Mouse (Mus musculus): ENCODE data around the gene Parp8. TPM values are rescaled to one million over a fixed set of nuclear protein-coding genes. Genes with fewer than 3 reads are reported as not detected.
"Not testable (repeated sequence)": the region's sequence is repeated elsewhere in the genome, so short reads cannot be mapped to it uniquely, and the experiment has no call there.

Parp8 gene
- polyA plus RNA-seq, 1 experiment from 2014 or later: 50.6 TPM

DNA sequence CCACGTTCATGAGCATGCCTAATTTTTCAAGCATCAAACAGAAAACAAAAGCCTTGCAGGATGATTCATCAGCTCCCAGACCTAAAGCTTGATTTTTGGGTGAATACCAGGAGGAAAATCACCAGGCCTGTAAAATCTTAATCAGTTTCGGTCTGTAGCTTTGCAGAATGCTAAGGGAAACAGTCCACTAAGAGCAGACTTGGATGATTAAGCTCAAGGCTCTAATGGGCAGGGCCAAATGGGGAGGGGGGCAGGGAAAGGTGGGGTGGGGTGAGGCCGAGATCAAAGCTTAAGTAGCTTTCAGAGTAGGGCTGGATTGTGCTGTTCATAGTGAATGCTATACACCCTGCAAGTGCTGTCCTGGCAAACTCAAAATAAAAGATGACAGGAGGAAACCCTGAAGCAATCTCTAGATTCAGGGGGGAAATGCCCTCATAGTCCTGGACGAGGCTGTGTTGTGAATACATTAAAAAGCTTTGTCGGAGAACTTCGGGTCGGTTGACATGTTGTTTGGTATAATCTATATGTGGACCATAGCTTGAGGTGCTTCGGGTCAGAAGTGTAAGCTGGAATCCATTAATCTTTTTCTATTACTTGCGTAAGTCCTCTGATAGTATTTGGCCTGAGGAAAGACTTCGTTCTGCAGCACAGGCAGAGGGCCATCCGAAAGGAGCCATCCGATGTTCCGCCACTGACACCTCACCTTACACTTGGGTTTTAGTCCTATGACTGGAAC, 83.9 kb downstream of the Parp8 start:
- no peaks in the 10 kb centered on the region for H3K27me3 ChIP-seq (ENCODE audit: control insufficient read depth, insufficient read depth, low read length)
- 67% methylated on average over 13 of the region's 13 CpGs for WGBS
- H3K4me1 ChIP-seq (ENCODE audit: control insufficient read depth, insufficient read depth, low read length): no peaks in the 10 kb centered on the region
- no peaks in the 10 kb centered on the region for H3K36me3 ChIP-seq (ENCODE audit: control insufficient read depth, insufficient read depth, low read length)
- no peaks in the 10 kb centered on the region for H3K9me3 ChIP-seq (ENCODE audit: control insufficient read depth, low read length)
- no peak overlapping the region for H3K4me2 ChIP-seq (ENCODE audit: low read depth, low read length)
- no peak overlapping the region for H3K9ac ChIP-seq (replicated peaks; ENCODE audit: low read depth, low read length)
- H3K27ac ChIP-seq (ENCODE audit: low read depth, low read length): no peak overlapping the region
- ATAC-seq (ENCODE audit: low read depth): no peak
- no peak overlapping the region for H3K4me3 ChIP-seq (ENCODE audit: low read depth, low read length)

DNA sequence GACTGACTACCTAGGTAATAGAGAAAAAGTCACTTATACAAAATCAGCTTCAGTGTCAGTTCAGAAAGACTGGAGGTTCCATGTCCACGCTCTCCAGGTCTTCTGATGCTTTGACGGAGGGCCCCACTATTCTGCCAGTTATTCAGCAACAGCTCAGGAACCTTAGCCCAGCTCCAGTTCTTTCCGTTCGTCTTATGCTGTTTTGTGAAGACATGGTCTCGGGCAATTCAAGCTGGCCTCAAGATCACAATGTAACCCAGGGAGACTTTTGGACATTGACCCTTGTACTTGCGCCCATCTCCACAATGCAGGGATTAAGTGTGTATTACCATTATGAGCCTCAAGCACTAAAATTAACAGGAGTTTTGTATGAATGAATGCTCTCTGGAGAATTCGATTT, 84.6 kb downstream of the Parp8 start:
- Histone ChIP-seq H3K36me3 (ENCODE audit: control insufficient read depth, insufficient read depth, low read length) (no peaks in the 10 kb centered on the region), H3K9me3 (ENCODE audit: control insufficient read depth, low read length) (no peaks in the 10 kb centered on the region), H3K4me2 (ENCODE audit: low read depth, low read length) (no peak overlapping the region), H3K4me1 (ENCODE audit: control insufficient read depth, insufficient read depth, low read length) (no peaks in the 10 kb centered on the region), H3K4me3 (ENCODE audit: low read depth, low read length) (no peak overlapping the region), H3K27me3 (ENCODE audit: control insufficient read depth, insufficient read depth, low read length) (no peaks in the 10 kb centered on the region), H3K27ac (ENCODE audit: low read depth, low read length) (no peak overlapping the region), H3K9ac (replicated peaks; ENCODE audit: low read depth, low read length) (no peak overlapping the region)
- WGBS: 66% methylated on average over 7 of the region's 7 CpGs
- ATAC-seq (ENCODE audit: low read depth): no peak

DNA sequence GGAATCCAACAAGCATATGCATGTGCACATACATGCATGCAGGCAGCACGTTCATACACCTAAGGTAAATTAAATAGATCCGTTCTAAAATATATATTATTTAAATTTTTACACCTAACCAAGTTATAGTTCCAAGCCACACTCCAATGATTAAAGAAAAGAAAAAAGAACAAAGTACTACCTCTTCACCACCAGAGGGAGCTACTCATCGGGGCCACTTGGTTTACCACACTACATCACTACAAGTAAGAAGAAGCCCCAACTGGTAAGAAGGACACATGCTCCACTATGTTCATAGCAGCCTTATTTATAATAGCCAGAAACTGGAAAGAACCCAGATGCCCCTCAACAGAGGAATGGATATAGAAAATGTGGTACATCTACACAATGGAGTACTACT, 88.3 kb downstream of the Parp8 start:
- H3K9me3 ChIP-seq (ENCODE audit: control insufficient read depth, low read length); H3K27ac ChIP-seq (ENCODE audit: low read depth, low read length); H3K4me1 ChIP-seq (ENCODE audit: control insufficient read depth, insufficient read depth, low read length); H3K4me2 ChIP-seq (ENCODE audit: low read depth, low read length); H3K27me3 ChIP-seq (ENCODE audit: control insufficient read depth, insufficient read depth, low read length); ATAC-seq (ENCODE audit: low read depth); H3K9ac ChIP-seq (replicated peaks; ENCODE audit: low read depth, low read length); H3K36me3 ChIP-seq (ENCODE audit: control insufficient read depth, insufficient read depth, low read length); H3K4me3 ChIP-seq (ENCODE audit: low read depth, low read length): not testable (repeated sequence)
- 95% methylated on average over 3 of the region's 3 CpGs for WGBS

DNA sequence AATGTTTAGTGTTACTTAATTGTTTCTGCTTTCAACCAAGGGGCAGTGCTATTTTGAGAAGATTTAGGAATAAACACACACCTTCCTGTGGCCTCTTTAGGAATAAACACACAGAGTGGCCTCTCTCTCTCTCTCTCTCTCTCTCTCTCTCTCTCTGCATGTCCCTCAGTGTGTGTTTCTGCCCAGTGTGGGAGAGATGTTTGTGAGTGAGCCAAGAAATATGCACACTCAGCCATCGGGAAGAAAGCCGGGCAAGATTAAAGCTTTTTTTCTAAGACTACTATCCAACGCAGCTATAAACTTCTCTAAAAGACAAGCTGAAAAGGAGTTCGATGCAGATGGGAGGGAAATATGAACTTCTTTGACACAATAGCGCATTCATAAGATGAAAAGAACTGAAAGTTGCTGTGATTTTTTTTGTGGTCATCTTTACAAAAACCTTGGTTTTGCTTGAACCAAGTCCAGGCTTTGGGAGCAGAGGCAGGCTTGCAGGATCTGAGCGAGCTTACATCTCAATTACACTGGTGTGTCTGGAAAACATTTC, 107.9 kb downstream of the Parp8 start:
- H3K4me1 ChIP-seq (ENCODE audit: control insufficient read depth, insufficient read depth, low read length): no peaks in the 10 kb centered on the region
- no peaks in the 10 kb centered on the region for H3K36me3 ChIP-seq (ENCODE audit: control insufficient read depth, insufficient read depth, low read length)
- H3K4me2 ChIP-seq (ENCODE audit: low read depth, low read length): no peak overlapping the region
- 76% methylated on average over 6 of the region's 6 CpGs for WGBS
- no peak overlapping the region for H3K27ac ChIP-seq (ENCODE audit: low read depth, low read length)
- no peaks in the 10 kb centered on the region for H3K9me3 ChIP-seq (ENCODE audit: control insufficient read depth, low read length)
- H3K4me3 ChIP-seq (ENCODE audit: low read depth, low read length): no peak overlapping the region
- H3K9ac ChIP-seq (replicated peaks; ENCODE audit: low read depth, low read length): no peak overlapping the region
- H3K27me3 ChIP-seq (ENCODE audit: control insufficient read depth, insufficient read depth, low read length): no peaks in the 10 kb centered on the region
- ATAC-seq (ENCODE audit: low read depth): no peak

DNA sequence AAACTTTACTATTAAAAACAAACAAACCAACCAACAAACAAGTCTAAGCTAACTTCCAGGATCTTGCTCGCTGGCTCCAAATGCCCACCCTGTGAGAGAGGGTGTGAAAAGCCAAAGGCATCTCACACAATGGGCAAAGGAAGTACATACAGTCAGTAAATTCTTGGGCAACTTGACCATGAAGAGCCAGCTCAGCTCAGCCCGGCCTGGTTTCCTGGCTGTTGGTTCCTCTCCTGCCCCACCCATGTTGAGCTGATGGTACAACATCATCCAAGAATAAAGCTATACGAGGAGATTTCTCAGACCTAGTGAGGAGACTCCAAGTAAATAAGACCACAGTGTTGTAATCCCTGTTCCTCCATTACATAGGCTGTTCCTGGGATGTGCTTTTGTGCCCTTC, 117.1 kb downstream of the Parp8 start:
- Histone ChIP-seq H3K36me3 (ENCODE audit: control insufficient read depth, insufficient read depth, low read length) (no peaks in the 10 kb centered on the region), H3K4me2 (ENCODE audit: low read depth, low read length) (no peak overlapping the region), H3K27me3 (ENCODE audit: control insufficient read depth, insufficient read depth, low read length) (no peaks in the 10 kb centered on the region), H3K9ac (replicated peaks; ENCODE audit: low read depth, low read length) (no peak overlapping the region), H3K4me1 (ENCODE audit: control insufficient read depth, insufficient read depth, low read length) (no peaks in the 10 kb centered on the region), H3K9me3 (ENCODE audit: control insufficient read depth, low read length) (no peaks in the 10 kb centered on the region), H3K27ac (ENCODE audit: low read depth, low read length) (no peak overlapping the region), H3K4me3 (ENCODE audit: low read depth, low read length) (no peak overlapping the region)
- no peak for ATAC-seq (ENCODE audit: low read depth)
- 86% methylated on average over 3 of the region's 3 CpGs for WGBS

DNA sequence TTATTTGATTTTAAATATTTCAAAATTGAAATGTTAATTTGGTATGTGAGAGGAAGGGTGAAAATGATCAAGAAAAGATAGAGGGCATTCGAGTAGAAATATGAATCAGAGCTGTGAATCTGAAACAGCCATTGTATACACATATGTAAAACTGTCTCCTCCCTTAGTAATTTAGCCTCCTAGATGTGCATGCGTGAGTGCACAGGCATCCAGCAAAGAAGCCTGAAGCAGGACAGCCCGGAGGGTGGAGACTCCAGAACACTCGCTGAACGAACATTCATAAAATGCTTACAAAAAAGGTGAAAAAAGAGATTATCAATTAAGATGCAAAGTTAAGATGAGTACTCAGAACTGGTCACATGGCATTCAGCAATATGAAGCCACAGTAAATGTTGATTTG, 121.9 kb downstream of the Parp8 start:
- H3K4me3 ChIP-seq (ENCODE audit: low read depth, low read length): no peak overlapping the region
- 79% methylated on average over 5 of the region's 5 CpGs for WGBS
- no peak overlapping the region for H3K9ac ChIP-seq (replicated peaks; ENCODE audit: low read depth, low read length)
- no peak overlapping the region for H3K27ac ChIP-seq (ENCODE audit: low read depth, low read length)
- no peaks in the 10 kb centered on the region for H3K9me3 ChIP-seq (ENCODE audit: control insufficient read depth, low read length)
- no peaks in the 10 kb centered on the region for H3K27me3 ChIP-seq (ENCODE audit: control insufficient read depth, insufficient read depth, low read length)
- H3K36me3 ChIP-seq (ENCODE audit: control insufficient read depth, insufficient read depth, low read length): no peaks in the 10 kb centered on the region; the same call in 1 of the 2 replicates
- no peak for ATAC-seq (ENCODE audit: low read depth)
- no peak overlapping the region for H3K4me2 ChIP-seq (ENCODE audit: low read depth, low read length)
- H3K4me1 ChIP-seq (ENCODE audit: control insufficient read depth, insufficient read depth, low read length): no peaks in the 10 kb centered on the region

DNA sequence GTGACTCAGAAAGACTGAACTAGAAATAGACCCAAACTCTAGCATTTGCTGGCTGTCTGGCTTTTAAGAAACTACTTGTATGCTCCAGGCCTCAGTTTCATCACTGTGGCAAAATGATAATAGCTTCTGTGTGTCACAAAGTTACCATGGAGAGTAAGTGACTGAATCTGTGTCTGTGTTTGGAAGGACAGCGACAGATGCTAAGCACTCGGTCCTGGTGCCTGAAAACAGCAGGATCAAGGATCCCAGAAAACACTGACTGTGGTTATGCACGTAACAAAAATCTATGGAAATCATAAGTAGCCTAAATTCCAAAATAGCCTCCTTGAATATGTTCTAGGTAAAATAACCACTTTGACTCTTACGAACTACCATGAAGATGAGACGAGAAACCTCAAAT, 126.9 kb downstream of the Parp8 start:
- Histone ChIP-seq H3K27ac (ENCODE audit: low read depth, low read length) (no peak overlapping the region), H3K9me3 (ENCODE audit: control insufficient read depth, low read length) (no peaks in the 10 kb centered on the region), H3K4me2 (ENCODE audit: low read depth, low read length) (no peak overlapping the region), H3K36me3 (ENCODE audit: control insufficient read depth, insufficient read depth, low read length) (peaks cover 5% of the 10 kb centered on the region; the same call in 1 of the 2 replicates), H3K27me3 (ENCODE audit: control insufficient read depth, insufficient read depth, low read length) (no peaks in the 10 kb centered on the region), H3K9ac (replicated peaks; ENCODE audit: low read depth, low read length) (no peak overlapping the region), H3K4me1 (ENCODE audit: control insufficient read depth, insufficient read depth, low read length) (no peaks in the 10 kb centered on the region), H3K4me3 (ENCODE audit: low read depth, low read length) (no peak overlapping the region)
- no peak for ATAC-seq (ENCODE audit: low read depth)
- 91% methylated on average over 5 of the region's 5 CpGs for WGBS

DNA sequence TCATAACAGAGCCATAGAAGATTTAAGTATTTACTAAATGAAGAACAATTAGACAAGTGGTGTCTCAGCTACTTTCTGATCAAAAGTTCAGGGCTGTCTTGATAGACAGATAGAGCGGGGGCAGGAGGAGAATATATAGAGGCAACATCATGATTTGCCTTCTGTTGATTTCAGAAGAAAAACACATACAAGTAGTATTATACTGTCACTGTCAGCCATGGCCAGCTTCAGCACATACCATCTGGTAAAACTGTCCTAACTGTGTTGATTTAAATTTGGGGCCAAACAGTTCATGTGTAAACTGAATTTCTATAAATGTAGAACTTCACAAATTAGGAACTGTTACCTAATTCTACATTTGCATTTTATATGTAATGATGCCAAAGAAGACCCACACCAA, 127.6 kb downstream of the Parp8 start:
- no peaks in the 10 kb centered on the region for H3K4me1 ChIP-seq (ENCODE audit: control insufficient read depth, insufficient read depth, low read length)
- H3K4me2 ChIP-seq (ENCODE audit: low read depth, low read length): no peak overlapping the region
- 93% methylated on average over 1 of the region's 1 CpGs for WGBS
- H3K4me3 ChIP-seq (ENCODE audit: low read depth, low read length): no peak overlapping the region
- no peaks in the 10 kb centered on the region for H3K9me3 ChIP-seq (ENCODE audit: control insufficient read depth, low read length)
- no peak for ATAC-seq (ENCODE audit: low read depth)
- H3K36me3 ChIP-seq (ENCODE audit: control insufficient read depth, insufficient read depth, low read length): peaks cover 5% of the 10 kb centered on the region; the same call in 1 of the 2 replicates
- H3K27ac ChIP-seq (ENCODE audit: low read depth, low read length): no peak overlapping the region
- no peak overlapping the region for H3K9ac ChIP-seq (replicated peaks; ENCODE audit: low read depth, low read length)
- H3K27me3 ChIP-seq (ENCODE audit: control insufficient read depth, insufficient read depth, low read length): no peaks in the 10 kb centered on the region

DNA sequence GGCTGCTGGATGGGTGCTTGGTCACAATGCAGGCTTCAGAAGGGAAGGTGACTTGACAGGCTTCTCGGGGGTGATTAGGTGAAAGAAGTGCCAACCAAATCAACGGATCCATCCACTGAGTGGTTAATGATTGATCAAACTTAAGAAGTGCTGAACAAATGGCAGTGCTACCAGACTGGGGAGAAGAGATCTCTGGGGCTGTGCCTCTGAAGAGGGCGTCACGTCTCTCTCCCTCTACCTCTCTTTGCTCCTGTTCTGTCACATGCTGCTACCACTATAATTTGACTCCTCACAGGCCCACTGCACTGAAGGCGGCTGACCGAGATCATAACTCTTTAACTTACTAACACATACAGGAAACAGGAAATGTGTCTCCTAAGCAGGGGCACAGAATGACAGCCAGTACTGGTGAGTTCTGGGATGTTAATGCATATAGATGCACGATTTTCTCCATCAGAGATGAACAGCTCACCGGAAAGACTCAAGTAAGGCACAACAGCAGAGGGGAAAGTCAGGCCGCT, 140.9 kb downstream of the Parp8 start:
- Histone ChIP-seq H3K4me3 (ENCODE audit: low read depth, low read length) (no peak overlapping the region), H3K4me1 (ENCODE audit: control insufficient read depth, insufficient read depth, low read length) (no peaks in the 10 kb centered on the region), H3K4me2 (ENCODE audit: low read depth, low read length) (no peak overlapping the region), H3K9me3 (ENCODE audit: control insufficient read depth, low read length) (no peaks in the 10 kb centered on the region), H3K27ac (ENCODE audit: low read depth, low read length) (no peak overlapping the region), H3K27me3 (ENCODE audit: control insufficient read depth, insufficient read depth, low read length) (no peaks in the 10 kb centered on the region), H3K9ac (replicated peaks; ENCODE audit: low read depth, low read length) (no peak overlapping the region), H3K36me3 (ENCODE audit: control insufficient read depth, insufficient read depth, low read length) (no peaks in the 10 kb centered on the region)
- ATAC-seq (ENCODE audit: low read depth): no peak
- 72% methylated on average over 9 of the region's 9 CpGs for WGBS
